Mouse (Mus musculus): ENCODE results near the gene AL732309.1.

DNA sequence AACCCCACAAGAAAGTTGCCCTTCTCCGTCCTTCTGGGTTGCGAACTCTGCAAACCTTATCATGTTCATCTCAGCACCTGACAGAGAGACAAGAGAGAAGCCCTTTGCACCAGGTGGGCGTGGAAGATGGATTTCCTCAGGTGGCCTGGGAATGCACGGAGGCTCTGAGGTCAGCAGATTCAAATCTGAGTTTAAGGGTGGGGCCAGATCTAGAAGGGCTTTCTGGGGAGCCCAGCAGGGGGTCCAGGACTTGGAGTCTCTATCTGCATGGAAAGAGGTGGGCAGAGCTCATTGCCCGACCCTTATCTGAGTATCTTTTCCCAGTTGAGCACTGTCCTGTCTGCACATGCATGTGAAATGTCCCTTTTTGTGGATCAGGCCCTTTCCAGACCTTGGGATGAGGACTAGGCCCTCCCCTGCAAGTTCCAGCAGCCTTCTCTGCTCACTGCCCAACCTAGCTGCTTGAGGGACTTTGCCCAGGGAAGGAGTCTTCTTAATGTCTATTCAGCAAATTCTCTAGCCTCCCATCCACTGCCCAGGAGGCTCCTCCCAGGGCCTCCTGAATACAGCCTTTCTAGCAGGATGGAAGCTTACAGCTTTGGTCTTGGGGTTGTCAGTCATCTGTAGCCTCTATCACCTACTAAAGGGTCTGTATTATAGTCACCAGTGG lies 12.0 kb downstream of the AL732309.1 start:
- TF ChIP-seq CTCF (IDR thresholded peaks at IDR 0.05; ENCODE audit: low read depth, low read length), result no peak
- no peak for TF ChIP-seq POLR2A (IDR thresholded peaks at IDR 0.05; ENCODE audit: insufficient read depth, low read length)
